Mouse (Mus musculus): ENCODE measurements around the gene Zfp986. TPM values are rescaled to one million over a fixed set of nuclear protein-coding genes. Genes with fewer than 3 reads are reported as not detected.

The Zfp986 gene
- polyA plus RNA-seq, 1 experiment from 2014 or later, result not detected

Other genes starting within 250 kb of the Zfp986 start
- not detected in 2 replicates for gene Zfp980, start 198.1 kb upstream of the Zfp986 start, polyA plus RNA-seq (2015; fragmentation: Nextera tagmentation; extraction: Ambion mirVana)
- gene Zfp987, start 228.5 kb downstream of the Zfp986 start, polyA plus RNA-seq (2015; fragmentation: Nextera tagmentation; extraction: Ambion mirVana), result 0.09 TPM in 1 of 2 replicates, not detected in the other